Mouse (Mus musculus) gastrocnemius, postnatal 25 days (tissue): ENCODE data around the gene Vps13c. TPM values are rescaled to one million over a fixed set of nuclear protein-coding genes. Genes with fewer than 3 reads are reported as not detected.

Source experiments
- DNase-seq: peaks from one replicate; pipeline ENCODE4 v3.0.0; 2022
- total RNA-seq, 2 experiments: library from RNA; stranded (reverse); gene quantifications; 1 replicate in 1 of 2; 2 replicates in 1 of 2; pipeline ENCODE4 v1.2.3; 2021

Vps13c gene
- total RNA-seq, 2 experiments from 2014 or later: 23.7 to 25.4 TPM

- DNase-seq: no peak
Measured at GRCm38 (mm10) chr9:67831359-67832045, 8.7 kb upstream of the Vps13c start.

GRCm38 (mm10) chr9:67832046-67832605 lies 8.1 kb upstream of the Vps13c start, which contains the start of gene C2cd4a:
C2cd4a (minus strand) TSS chr9:67832330.
- peak; percentile 44 for DNase-seq

GRCm38 (mm10) chr9:67834535-67834934 lies 5.7 kb upstream of the Vps13c start:
- DNase-seq: no peak

- no peak for DNase-seq
Measured at GRCm38 (mm10) chr9:67837311-67837710, 2.9 kb upstream of the Vps13c start.

- DNase-seq: no peak
Measured at GRCm38 (mm10) chr9:67842797-67843196, 2.6 kb downstream of the Vps13c start.

GRCm38 (mm10) chr9:67845012-67845411 lies 4.8 kb downstream of the Vps13c start:
- no peak for DNase-seq

GRCm38 (mm10) chr9:67845648-67846047 lies 5.5 kb downstream of the Vps13c start:
- no peak for DNase-seq

GRCm38 (mm10) chr9:67846089-67846488 lies 5.9 kb downstream of the Vps13c start:
- DNase-seq: no peak

- DNase-seq: no peak
Measured at GRCm38 (mm10) chr9:67847606-67848005, 7.4 kb downstream of the Vps13c start.

- no peak for DNase-seq
Measured at GRCm38 (mm10) chr9:67849397-67849796, 9.2 kb downstream of the Vps13c start.

GRCm38 (mm10) chr9:67849846-67850245 lies 9.7 kb downstream of the Vps13c start:
- no peak for DNase-seq

GRCm38 (mm10) chr9:67851150-67851549 lies 11.0 kb downstream of the Vps13c start:
- no peak for DNase-seq

- no peak for DNase-seq
Measured at GRCm38 (mm10) chr9:67860273-67860672, 20.1 kb downstream of the Vps13c start.

GRCm38 (mm10) chr9:67863332-67863731 lies 23.1 kb downstream of the Vps13c start:
- DNase-seq: no peak

- no peak for DNase-seq
Measured at GRCm38 (mm10) chr9:67864011-67864410, 23.8 kb downstream of the Vps13c start.

- DNase-seq: no peak
Measured at GRCm38 (mm10) chr9:67865411-67865810, 25.2 kb downstream of the Vps13c start.

GRCm38 (mm10) chr9:67867411-67867810 lies 27.2 kb downstream of the Vps13c start:
- DNase-seq: no peak

- DNase-seq: no peak
Measured at GRCm38 (mm10) chr9:67869691-67870450, 29.7 kb downstream of the Vps13c start.

- no peak for DNase-seq
Measured at GRCm38 (mm10) chr9:67874522-67875222, 34.5 kb downstream of the Vps13c start.

GRCm38 (mm10) chr9:67875337-67875736 lies 35.1 kb downstream of the Vps13c start:
- DNase-seq: no peak

GRCm38 (mm10) chr9:67877081-67877718 lies 37.0 kb downstream of the Vps13c start:
- no peak for DNase-seq

GRCm38 (mm10) chr9:67878197-67878769 lies 38.1 kb downstream of the Vps13c start:
- no peak for DNase-seq
